Mouse (Mus musculus) hindbrain, embryonic 14.5 days (tissue): Measurements from ENCODE around the gene Spef2. TPM values are rescaled to one million over a fixed set of nuclear protein-coding genes. Genes with fewer than 3 reads are reported as not detected.
"Not testable (repeated sequence)": the region's sequence is repeated elsewhere in the genome, so short reads cannot be mapped to it uniquely, and the experiment has no call there.

ENCODE experiments used
- ATAC-seq: fragments of 200-750 bp; cut with Nextera tagmentation; 2 replicates; pipeline ENCODE4 v1.8.0; 2017; ENCODE audit warnings: moderate number of reproducible peaks, mild to moderate bottlenecking, moderate TSS enrichment, moderate library complexity; ENCODE audit not compliant: low FRiP score
- DNase-seq: peaks from one replicate; pipeline ENCODE4 v3.0.0-alpha.2; 2015; ENCODE audit warnings: low spot score
- H3K27ac ChIP-seq: fragments of 300-500 bp; sonication (generic); 2 replicates; pipeline ENCODE4 v1.5.1; 2014; ENCODE audit warnings: mild to moderate bottlenecking, moderate library complexity
- H3K27me3 ChIP-seq: fragments of 300-500 bp; sonication (generic); 2 replicates; pipeline ENCODE4 v1.6.1; 2014; ENCODE audit warnings: mild to moderate bottlenecking, low read length, mixed read lengths; ENCODE audit not compliant: control insufficient read depth, insufficient read depth
- H3K36me3 ChIP-seq: fragments of 300-500 bp; sonication (generic); replicated peaks from 2 replicates; pipeline ENCODE4 v1.6.1; 2014; ENCODE audit not compliant: control insufficient read depth, insufficient read depth
- H3K4me1 ChIP-seq: fragments of 300-500 bp; sonication (generic); replicated peaks from 2 replicates; pipeline ENCODE4 v1.6.1; 2014; ENCODE audit warnings: antibody characterized with exemption, low read length, mixed read lengths; ENCODE audit not compliant: control insufficient read depth, insufficient read depth
- H3K4me2 ChIP-seq: fragments of 300-500 bp; sonication (generic); replicated peaks from 2 replicates; pipeline ENCODE4 v1.6.1; 2014; ENCODE audit warnings: mild to moderate bottlenecking, moderate library complexity
- H3K4me3 ChIP-seq: fragments of 300-500 bp; sonication (generic); replicated peaks from 2 replicates; pipeline ENCODE4 v1.5.1; 2014; ENCODE audit warnings: mild to moderate bottlenecking, low read length
- H3K9ac ChIP-seq: fragments of 300-500 bp; sonication (generic); 2 replicates; pipeline ENCODE4 v1.6.1; 2014
- H3K9me3 ChIP-seq: fragments of 300-500 bp; sonication (generic); 2 replicates; pipeline ENCODE4 v1.6.1; 2016; ENCODE audit warnings: low read length; ENCODE audit not compliant: control insufficient read depth
- WGBS: fragments of 180-500 bp; shearing (Covaris S2); extraction: QIAGEN DNeasy Blood & Tissue Kit; methylation state at CpG from one replicate; pipeline ENCODE4 v1.1.7; 2014; 5-methylcytosine and 5-hydroxymethylcytosine counted together
- polyA plus RNA-seq: library from polyadenylated mRNA; unstranded; fragments of >200 nt; fragmentation: Nextera tagmentation; extraction: Ambion mirVana; gene quantifications from 2 replicates; pipeline ENCODE4 v1.2.1, GENCODE M21; 2014

The Spef2 gene
- polyA plus RNA-seq, 1 experiment from 2014 or later, result 3.6 TPM

- WGBS, result 87% methylated on average over 4 of the region's 4 CpGs
- Histone ChIP-seq H3K4me3 (no peak overlapping the region), H3K4me2 (no peak overlapping the region), H3K36me3 (no peaks in the 10 kb centered on the region), H3K4me1 (no peaks in the 10 kb centered on the region), H3K27me3 (no peaks in the 10 kb centered on the region), H3K27ac (no peak overlapping the region), H3K9ac (no peak overlapping the region), H3K9me3 (no peaks in the 10 kb centered on the region)
- no peak for ATAC-seq
- no peak for DNase-seq
Observed at GRCm38 (mm10) chr15:9683485-9683884, 65.2 kb downstream of the Spef2 start.

- Histone ChIP-seq H3K4me2 (no peak overlapping the region), H3K4me1 (no peaks in the 10 kb centered on the region), H3K9me3 (no peaks in the 10 kb centered on the region), H3K36me3 (no peaks in the 10 kb centered on the region), H3K27ac (no peak overlapping the region), H3K27me3 (no peaks in the 10 kb centered on the region), H3K9ac (no peak overlapping the region), H3K4me3 (no peak overlapping the region)
- DNase-seq, result no peak
- ATAC-seq, result no peak
- 82% methylated on average over 9 of the region's 9 CpGs for WGBS
Observed at GRCm38 (mm10) chr15:9677343-9678036, 71.2 kb downstream of the Spef2 start.

- no peak overlapping the region for H3K4me2 ChIP-seq
- WGBS, result 90% methylated on average over 4 of the region's 4 CpGs
- DNase-seq, result no peak
- no peaks in the 10 kb centered on the region for H3K4me1 ChIP-seq
- H3K9me3 ChIP-seq, result no peaks in the 10 kb centered on the region
- H3K27me3 ChIP-seq, result no peaks in the 10 kb centered on the region
- no peaks in the 10 kb centered on the region for H3K36me3 ChIP-seq
- no peak for ATAC-seq
- no peak overlapping the region for H3K9ac ChIP-seq
- H3K27ac ChIP-seq, result no peak overlapping the region
- H3K4me3 ChIP-seq, result no peak overlapping the region
Observed at GRCm38 (mm10) chr15:9668575-9668974, 80.1 kb downstream of the Spef2 start.

- not testable (repeated sequence) for DNase-seq, H3K9me3 ChIP-seq, H3K36me3 ChIP-seq, H3K4me3 ChIP-seq, H3K27me3 ChIP-seq, H3K27ac ChIP-seq, ATAC-seq, H3K4me1 ChIP-seq, H3K4me2 ChIP-seq, H3K9ac ChIP-seq
- 86% methylated on average over 2 of the region's 2 CpGs for WGBS
Observed at GRCm38 (mm10) chr15:9664948-9665347, 83.7 kb downstream of the Spef2 start.

GRCm38 (mm10) chr15:9661215-9661614, 87.5 kb downstream of the Spef2 start:
- no peaks in the 10 kb centered on the region for H3K36me3 ChIP-seq
- no peak for DNase-seq
- H3K4me2 ChIP-seq, result no peak overlapping the region
- H3K27me3 ChIP-seq, result no peaks in the 10 kb centered on the region
- no peak overlapping the region for H3K4me3 ChIP-seq
- H3K9me3 ChIP-seq, result no peaks in the 10 kb centered on the region
- H3K9ac ChIP-seq, result no peak overlapping the region
- H3K27ac ChIP-seq, result no peak overlapping the region
- no peak for ATAC-seq
- WGBS, result 88% methylated on average over 1 of the region's 1 CpGs
- no peaks in the 10 kb centered on the region for H3K4me1 ChIP-seq

GRCm38 (mm10) chr15:9634471-9634870, 114.2 kb downstream of the Spef2 start:
- 88% methylated on average over 12 of the region's 12 CpGs for WGBS
- no peaks in the 10 kb centered on the region for H3K9me3 ChIP-seq
- H3K4me2 ChIP-seq, result no peak overlapping the region

GRCm38 (mm10) chr15:9631657-9632056, 117.0 kb downstream of the Spef2 start:
- WGBS, result 91% methylated on average over 6 of the region's 6 CpGs
- Histone ChIP-seq H3K4me3 (no peak overlapping the region), H3K9me3 (no peaks in the 10 kb centered on the region), H3K9ac (no peak overlapping the region), H3K27ac (no peak overlapping the region), H3K4me1 (no peaks in the 10 kb centered on the region), H3K4me2 (no peak overlapping the region), H3K27me3 (no peaks in the 10 kb centered on the region), H3K36me3 (no peaks in the 10 kb centered on the region)
- DNase-seq, result no peak
- ATAC-seq, result no peak

More at GRCm38 (mm10) chr15:9634471-9634870, 114.2 kb downstream of the Spef2 start:
- H3K27ac ChIP-seq, result no peak overlapping the region
- no peak overlapping the region for H3K9ac ChIP-seq
- H3K27me3 ChIP-seq, result no peaks in the 10 kb centered on the region
- H3K4me1 ChIP-seq, result no peaks in the 10 kb centered on the region
- DNase-seq (no peak), ATAC-seq (no peak)
- H3K4me3 ChIP-seq, result no peak overlapping the region
- H3K36me3 ChIP-seq, result no peaks in the 10 kb centered on the region

GRCm38 (mm10) chr15:9629660-9630059, 119.0 kb downstream of the Spef2 start:
- H3K4me1 ChIP-seq, result no peaks in the 10 kb centered on the region
- no peaks in the 10 kb centered on the region for H3K36me3 ChIP-seq
- no peak overlapping the region for H3K4me3 ChIP-seq
- 62% methylated on average over 1 of the region's 1 CpGs for WGBS
- ATAC-seq (no peak), DNase-seq (no peak)
- no peaks in the 10 kb centered on the region for H3K27me3 ChIP-seq
- no peak overlapping the region for H3K9ac ChIP-seq
- H3K4me2 ChIP-seq, result no peak overlapping the region
- no peaks in the 10 kb centered on the region for H3K9me3 ChIP-seq
- H3K27ac ChIP-seq, result no peak overlapping the region

GRCm38 (mm10) chr15:9624619-9625018, 124.0 kb downstream of the Spef2 start:
- WGBS, result 85% methylated on average over 2 of the region's 2 CpGs
- Histone ChIP-seq H3K9me3 (no peaks in the 10 kb centered on the region), H3K36me3 (no peaks in the 10 kb centered on the region), H3K4me1 (no peaks in the 10 kb centered on the region), H3K27ac (no peak overlapping the region), H3K27me3 (no peaks in the 10 kb centered on the region), H3K4me2 (no peak overlapping the region), H3K9ac (no peak overlapping the region), H3K4me3 (no peak overlapping the region)
- ATAC-seq (no peak), DNase-seq (no peak)

GRCm38 (mm10) chr15:9608177-9608576, 140.5 kb downstream of the Spef2 start:
- ATAC-seq, result no peak
- WGBS, result 71% methylated on average over 4 of the region's 4 CpGs
- Histone ChIP-seq H3K27me3 (no peaks in the 10 kb centered on the region), H3K9ac (no peak overlapping the region), H3K4me3 (no peak overlapping the region), H3K4me2 (no peak overlapping the region), H3K4me1 (no peaks in the 10 kb centered on the region), H3K36me3 (no peaks in the 10 kb centered on the region), H3K9me3 (no peaks in the 10 kb centered on the region), H3K27ac (no peak overlapping the region)
- no peak for DNase-seq
